Mouse (Mus musculus) hindbrain, postnatal 0 days (tissue): ENCODE measurements around the gene Sall1. TPM values are rescaled to one million over a fixed set of nuclear protein-coding genes. Genes with fewer than 3 reads are reported as not detected.

Experiments used
- ATAC-seq: fragments of 200-750 bp; cut with Nextera tagmentation; 2 replicates; pipeline ENCODE4 v1.8.0; 2017; ENCODE audit warnings: mild to moderate bottlenecking, moderate TSS enrichment, moderate library complexity
- DNase-seq: peaks from one replicate; pipeline ENCODE4 v3.0.0-alpha.2; 2015; ENCODE audit warnings: low spot score
- H3K27ac ChIP-seq: fragments of 300-500 bp; sonication (generic); 2 replicates; pipeline ENCODE4 v1.5.1; 2014; ENCODE audit warnings: mild to moderate bottlenecking
- H3K27me3 ChIP-seq: fragments of 300-500 bp; sonication (generic); 2 replicates; pipeline ENCODE4 v1.6.1; 2014; ENCODE audit warnings: low read length, mixed read lengths; ENCODE audit not compliant: insufficient read depth
- H3K36me3 ChIP-seq: fragments of 300-500 bp; sonication (generic); 2 replicates; pipeline ENCODE4 v1.6.1; 2014; ENCODE audit warnings: low read length, mixed read lengths; ENCODE audit not compliant: insufficient read depth
- H3K4me1 ChIP-seq: fragments of 300-500 bp; sonication (generic); 2 replicates; pipeline ENCODE4 v1.6.1; 2014; ENCODE audit warnings: antibody characterized with exemption, low read length, mixed read lengths; ENCODE audit not compliant: insufficient read depth
- H3K4me2 ChIP-seq: fragments of 300-500 bp; sonication (generic); 2 replicates; pipeline ENCODE4 v1.6.1; 2014; ENCODE audit warnings: low read depth, mild to moderate bottlenecking, low read length, moderate library complexity, mixed read lengths
- H3K4me3 ChIP-seq: fragments of 300-500 bp; sonication (generic); 2 replicates; pipeline ENCODE4 v1.5.1; 2014; ENCODE audit warnings: low read length
- H3K9ac ChIP-seq: fragments of 300-500 bp; sonication (generic); replicated peaks from 2 replicates; pipeline ENCODE4 v1.6.1; 2014; ENCODE audit warnings: mild to moderate bottlenecking, low read length, moderate library complexity, mixed read lengths
- H3K9me3 ChIP-seq: fragments of 300-500 bp; sonication (generic); 2 replicates; pipeline ENCODE4 v1.6.1; 2016; ENCODE audit warnings: low read length, mixed read lengths
- CTCF ChIP-seq: IDR thresholded peaks from 2 replicates; pipeline ENCODE4 v1.5.1; 2016; ENCODE audit warnings: antibody characterized with exemption, control low read depth, low read depth
- WGBS: fragments of 180-500 bp; shearing (Covaris S2); extraction: QIAGEN DNeasy Blood & Tissue Kit; methylation state at CpG from one replicate; pipeline ENCODE4 v1.1.7; 2014; 5-methylcytosine and 5-hydroxymethylcytosine counted together
- microRNA-seq, 2 experiments: library from miRNA; unstranded; fragments of <30 nt; microRNA quantifications; one replicate each; pipeline ENCODE4; 2016
- polyA plus RNA-seq: library from polyadenylated mRNA; unstranded; fragments of >200 nt; fragmentation: Nextera tagmentation; extraction: Ambion mirVana; gene quantifications from 2 replicates; pipeline ENCODE4 v1.2.1, GENCODE M21; 2015
- total RNA-seq: library from RNA; depleted of rRNA; stranded (reverse); fragments of >200 nt; gene quantifications from 2 replicates; pipeline ENCODE4 v1.2.3, GENCODE M21; 2014

Gene Sall1
- total and polyA plus RNA-seq, 2 experiments from 2014 or later = 3.3 to 7.5 TPM

- H3K27me3 ChIP-seq = no peaks in the 10 kb centered on the region
- DNase-seq = no peak
- no peak for ATAC-seq
- H3K36me3 ChIP-seq = no peaks in the 10 kb centered on the region
- no peak overlapping the region for H3K9ac ChIP-seq
- no peak overlapping the region for H3K27ac ChIP-seq
- H3K9me3 ChIP-seq = no peaks in the 10 kb centered on the region
- H3K4me3 ChIP-seq = no peak overlapping the region
- WGBS = 86% methylated on average over 5 of the region's 5 CpGs
- H3K4me2 ChIP-seq = no peak overlapping the region
- no peak for TF ChIP-seq CTCF
- H3K4me1 ChIP-seq = no peaks in the 10 kb centered on the region
Measured at GRCm38 (mm10) chr8:88983468-88983867, 60.5 kb downstream of the Sall1 start.

Small RNA genes within 50 kb of the gene (microRNA-seq; reads per million reads assigned to microRNA genes)
- gene Mir8110 = 0 reads per million in 2 experiments
